In the genomic region with DNA sequence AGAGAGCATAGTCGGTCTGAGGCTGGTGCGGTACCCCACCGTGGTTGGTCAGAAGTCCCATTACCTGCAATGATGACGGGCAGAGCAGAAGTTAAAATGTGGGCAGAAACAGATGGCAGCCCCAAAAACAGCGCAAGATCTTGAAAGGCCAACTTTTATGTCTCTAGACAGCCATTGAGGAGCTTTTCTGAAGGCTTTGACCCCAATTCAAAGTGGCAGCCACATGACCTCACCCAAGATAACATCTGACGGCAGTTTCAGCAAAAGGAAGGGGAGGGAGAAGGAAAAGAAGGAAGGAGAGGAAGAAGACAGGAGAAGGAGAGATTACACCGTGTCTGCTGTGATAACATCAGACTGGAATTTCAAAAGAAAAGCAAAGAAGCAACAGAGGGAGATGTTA, we compare ENCODE assay signal across 20 mouse cellular contexts.
DNase-seq lines count a peak whose midpoint lies in the region; ATAC-seq lines count a peak whose summit lies in the region.
"Had no signal": no experiment of that assay in that cellular context is flagged by ENCODE, and none has a peak within 500 bp of the region (broad histone marks: within the 10 kb centered on the region; RNA-seq: fewer than 3 reads in every experiment).

No protein-coding gene starts in this region.

- peaks cover 13% of the 10 kb centered on the region for H3K4me1 ChIP-seq in embryonic facial prominence, embryonic 13.5 days
- H3K4me1 ChIP-seq: forebrain, embryonic 12.5 days had no signal

- H3K9me3 ChIP-seq in embryonic facial prominence, embryonic 13.5 days: no peaks in the 10 kb centered on the region
- H3K9me3 ChIP-seq: embryonic facial prominence, embryonic 12.5 days; forebrain, embryonic 10.5 days; forebrain, embryonic 12.5 days had no signal

- no peak overlapping the region for H3K9ac ChIP-seq in embryonic facial prominence, embryonic 13.5 days
- H3K9ac ChIP-seq: embryonic facial prominence, embryonic 12.5 days; forebrain, embryonic 12.5 days had no signal

- no peak for ATAC-seq in embryonic facial prominence, embryonic 13.5 days (ENCODE audit: insufficient number of reproducible peaks, insufficient read depth, low FRiP score, low TSS enrichment, low read depth)
- no peak for ATAC-seq in erythroid progenitor cell, adult 5-6 weeks (replicated peaks; ENCODE audit: low FRiP score, poor library complexity, severe bottlenecking)
- ATAC-seq: forebrain, embryonic 14.5 days; forebrain, embryonic 16.5 days had no signal

- H3K27me3 ChIP-seq in embryonic facial prominence, embryonic 13.5 days: no peaks in the 10 kb centered on the region

- peak overlapping the region; percentile 4; the same call in 1 of the 2 replicates for H3K27ac ChIP-seq in embryonic facial prominence, embryonic 13.5 days
- H3K27ac ChIP-seq: embryonic facial prominence, embryonic 12.5 days; forebrain, embryonic 10.5 days; forebrain, embryonic 12.5 days had no signal

- 45% methylated on average over 7 of the region's 7 CpGs for WGBS in embryonic facial prominence, embryonic 13.5 days

- H3K4me2 ChIP-seq in embryonic facial prominence, embryonic 13.5 days: no peak overlapping the region
- H3K4me2 ChIP-seq: embryonic facial prominence, embryonic 12.5 days; forebrain, embryonic 12.5 days had no signal

- no peak overlapping the region for H3K4me3 ChIP-seq in embryonic facial prominence, embryonic 13.5 days
- H3K4me3 ChIP-seq: embryonic facial prominence, embryonic 12.5 days; forebrain, embryonic 10.5 days; forebrain, embryonic 12.5 days had no signal

- peak; percentile 69 for DNase-seq in retina, embryonic 14.5 days (ENCODE audit: low spot score)
- DNase-seq in retina, postnatal 7 days (ENCODE audit: low read depth, low spot score): peak; percentile 5
- no peak for DNase-seq in layer of hippocampus, postnatal 36 days
- no peak for DNase-seq in adrenal gland, postnatal 36 days
- DNase-seq: adrenal gland, adult 2 months; adrenal gland, postnatal 10 days; adrenal gland, postnatal 25 days; cerebellum, adult 18-20 months; cerebellum, adult 8-10 months; cerebellum, adult 9-11 months; cerebellum, postnatal 14 days; cerebellum, postnatal 36 days; embryo, embryonic 11 days had no signal

- H3K36me3 ChIP-seq in embryonic facial prominence, embryonic 13.5 days: peaks cover 24% of the 10 kb centered on the region
- H3K36me3 ChIP-seq: embryonic facial prominence, embryonic 12.5 days; forebrain, embryonic 10.5 days; forebrain, embryonic 12.5 days had no signal

Comparison
In these comparisons a context has a peak if more than half of its experiments do, and no peak if none do; other contexts are left out.
1. DNase-seq: peak in retina, embryonic 14.5 days (single experiment) and retina, postnatal 7 days (single experiment); none in layer of hippocampus, postnatal 36 days (0 of 2) and adrenal gland, postnatal 36 days (0 of 2).